Mouse (Mus musculus): ENCODE measurements around the gene Jaml. TPM values are rescaled to one million over a fixed set of nuclear protein-coding genes. Genes with fewer than 3 reads are reported as not detected.

Gene Jaml
- not detected for polyA plus RNA-seq (2012; fragmentation: generic; extraction: Trizol)

GRCm38 (mm10) chr9:45079011-45079410, at the start of gene Jaml:
Gene Jaml, plus strand, starts transcription at chr9:45079183.

GRCm38 (mm10) chr9:45039499-45039898, 39.5 kb upstream of the Jaml start, which contains the start of gene Mpzl2:
Gene Mpzl2, plus strand, starts transcription at chr9:45039799.

GRCm38 (mm10) chr9:45055082-45055713, 23.8 kb upstream of the Jaml start, which contains the start of gene Mpzl3:
Gene Mpzl3, plus strand, starts transcription at chr9:45055186.

GRCm38 (mm10) chr9:45117741-45118431, 38.9 kb downstream of the Jaml start, which contains the start of gene Scn2b:
Gene Scn2b, plus strand, starts transcription at chr9:45117782.

GRCm38 (mm10) chr9:45138191-45139032, 59.4 kb downstream of the Jaml start, which contains the start of gene Scn4b:
Gene Scn4b, plus strand, starts transcription at chr9:45138395.

Other genes with a start within 250 kb of the Jaml start
- gene Kmt2a, start 197.9 kb upstream of the Jaml start, polyA plus RNA-seq (2012; fragmentation: generic; extraction: Trizol), result 1 to 10 TPM in 1 of 2 experiments, under 1 TPM in 1; 0.73 to 6.6 TPM
- gene Atp5l, start 158.4 kb upstream of the Jaml start, polyA plus RNA-seq (2012; fragmentation: generic; extraction: Trizol), result 100 to 1,000 TPM; 395 to 672 TPM
- gene Ube4a, start 113.6 kb upstream of the Jaml start, polyA plus RNA-seq (2012; fragmentation: generic; extraction: Trizol), result 1 to 10 TPM; 1.6 to 9.5 TPM
- gene Cd3g, start 98.8 kb upstream of the Jaml start, polyA plus RNA-seq (2012; fragmentation: generic; extraction: Trizol), result not detected
- not detected for gene Cd3d, start 97.4 kb upstream of the Jaml start, polyA plus RNA-seq (2012; fragmentation: generic; extraction: Trizol)
- not detected for gene Cd3e, start 69.6 kb upstream of the Jaml start, polyA plus RNA-seq (2012; fragmentation: generic; extraction: Trizol)
- gene Mpzl2, start 39.4 kb upstream of the Jaml start, polyA plus RNA-seq (2012; fragmentation: generic; extraction: Trizol), result not detected
- under 1 TPM in 1 of 2 experiments, not detected in 1; 0.01 TPM for gene Mpzl3, start 24.0 kb upstream of the Jaml start, polyA plus RNA-seq (2012; fragmentation: generic; extraction: Trizol)
- not detected for gene Scn2b, start 38.6 kb downstream of the Jaml start, polyA plus RNA-seq (2012; fragmentation: generic; extraction: Trizol)
- gene Scn4b, start 59.2 kb downstream of the Jaml start, polyA plus RNA-seq (2012; fragmentation: generic; extraction: Trizol), result not detected
- not detected for gene BC049352, start 102.8 kb downstream of the Jaml start, polyA plus RNA-seq (2012; fragmentation: generic; extraction: Trizol)
- not detected for gene Tmprss4, start 124.9 kb downstream of the Jaml start, polyA plus RNA-seq (2012; fragmentation: generic; extraction: Trizol)
- gene Il10ra, start 190.0 kb downstream of the Jaml start, polyA plus RNA-seq (2012; fragmentation: generic; extraction: Trizol), result not detected
- not detected for gene Tmprss13, start 239.9 kb downstream of the Jaml start, polyA plus RNA-seq (2012; fragmentation: generic; extraction: Trizol)